Mouse (Mus musculus) heart, adult 2 months (tissue): Measurements from ENCODE around the gene Itpkc.
A peak's percentile ranks its signal among the peaks of the same experiment; 100 is the strongest.

ENCODE experiments used
- EP300 ChIP-seq: fragments of 200-500 bp; IDR thresholded peaks from 2 replicates; pipeline ENCODE4 v1.6.1; 2011; ENCODE audit warnings: low read depth, low read length, control low read depth; ENCODE audit not compliant: insufficient read depth
- POLR2A ChIP-seq: fragments of 200-500 bp; IDR thresholded peaks from 2 replicates; pipeline ENCODE4 v1.6.1; 2011; ENCODE audit warnings: mild to moderate bottlenecking, low read depth, low read length, control low read depth; ENCODE audit not compliant: insufficient read depth

DNA sequence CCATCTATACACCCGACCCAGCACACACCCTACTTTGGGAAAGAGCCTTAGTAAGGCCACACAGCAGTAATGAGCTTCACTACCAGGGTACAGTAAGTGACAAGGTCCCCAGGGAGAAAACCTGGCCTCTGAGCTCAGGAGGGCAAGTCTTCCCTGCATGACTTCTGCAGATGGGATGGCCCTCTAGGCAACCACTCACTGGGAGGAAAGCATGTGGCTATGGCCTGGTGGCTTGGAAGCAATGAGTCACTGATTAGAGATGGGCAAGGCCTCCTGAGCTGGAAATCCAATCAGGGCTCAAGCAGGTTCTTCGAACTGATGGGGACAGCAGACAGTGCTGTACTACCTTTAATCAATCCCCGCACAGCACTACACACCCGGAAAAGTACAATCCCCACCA is 66.7 kb downstream of the Itpkc start:
- TF ChIP-seq EP300 = 0 out of 2 replicates have a peak, but pooled peaks have one; percentile 16
- TF ChIP-seq POLR2A = no peak
